Mouse (Mus musculus): Measurements from ENCODE around the gene AI837181. TPM values are rescaled to one million over a fixed set of nuclear protein-coding genes. Genes with fewer than 3 reads are reported as not detected.
"Not testable (repeated sequence)": the region's sequence is repeated elsewhere in the genome, so short reads cannot be mapped to it uniquely, and the experiment has no call there.

Gene AI837181
- total and polyA plus RNA-seq, 3 experiments, result 10.2 to 59.5 (median 29.8) TPM

DNA sequence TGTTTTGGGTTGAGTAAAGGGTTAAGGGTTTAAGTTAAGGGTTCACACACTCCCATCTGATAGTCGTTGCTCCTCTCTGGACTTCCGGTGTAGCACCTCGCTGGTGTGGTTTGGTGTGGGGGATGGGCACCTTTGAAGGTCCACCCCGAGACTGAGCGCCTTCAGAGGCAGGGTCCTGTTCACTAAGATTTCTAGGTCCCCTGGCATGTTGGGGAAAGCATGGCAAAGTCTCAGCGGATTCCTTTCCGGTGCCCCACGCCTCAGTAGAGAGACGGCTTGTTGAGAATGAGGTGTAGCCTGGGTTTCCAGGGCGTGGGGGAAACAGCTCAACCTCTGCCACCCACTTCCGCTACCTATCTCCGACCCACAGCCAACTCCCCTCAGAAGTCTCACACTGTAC is 35.3 kb upstream of the AI837181 start:
- H3K36me3 ChIP-seq (replicated peaks), result peaks cover 45% of the 10 kb centered on the region
- H3K27me3 ChIP-seq (ENCODE audit: insufficient read depth, low read length), result no peaks in the 10 kb centered on the region
- DNase-seq (ENCODE audit: low spot score) (peak; percentile 88), ATAC-seq (ENCODE audit: extremely low read depth, insufficient number of reproducible peaks, low FRiP score, poor library complexity, severe bottlenecking) (peak; percentile 43)
- H3K4me3 ChIP-seq (ENCODE audit: low read depth, low read length), result peak overlapping the region; percentile 96
- TF ChIP-seq GATA2 (IDR thresholded peaks at IDR 0.05; ENCODE audit: borderline replicate concordance, low read depth, low read length), result no peak
- no peak for TF ChIP-seq POLR2AphosphoS5 (IDR thresholded peaks at IDR 0.05; ENCODE audit: insufficient replicate concordance, low read depth, low read length)
- TF ChIP-seq CTCF (IDR thresholded peaks at IDR 0.05; ENCODE audit: low read depth, low read length), result no peak
- TF ChIP-seq GATA1 (IDR thresholded peaks at IDR 0.05; ENCODE audit: borderline replicate concordance, low read length), result no peak
- TF ChIP-seq TAL1 (conservative IDR thresholded peaks at IDR 0.05; ENCODE audit: low read depth, low read length), result no peak
- no peaks in the 10 kb centered on the region for H3K9me3 ChIP-seq (replicated peaks)
- peaks cover 52% of the 10 kb centered on the region for H3K4me1 ChIP-seq (ENCODE audit: insufficient read depth, low read depth, low read length)

GRCm38 (mm10) chr19:5390416-5390815 is 34.5 kb upstream of the AI837181 start:
- TF ChIP-seq POLR2AphosphoS5 (IDR thresholded peaks at IDR 0.05; ENCODE audit: insufficient replicate concordance, low read depth, low read length) (no peak), CTCF (IDR thresholded peaks at IDR 0.05; ENCODE audit: low read depth, low read length) (no peak), GATA2 (IDR thresholded peaks at IDR 0.05; ENCODE audit: borderline replicate concordance, low read depth, low read length) (no peak)
- Histone ChIP-seq H3K36me3 (replicated peaks) (peaks cover 37% of the 10 kb centered on the region), H3K4me1 (ENCODE audit: insufficient read depth, low read depth, low read length) (peaks cover 50% of the 10 kb centered on the region), H3K4me3 (ENCODE audit: low read depth, low read length) (peak overlapping the region; percentile 96), H3K27me3 (ENCODE audit: insufficient read depth, low read length) (no peaks in the 10 kb centered on the region), H3K9me3 (replicated peaks) (no peaks in the 10 kb centered on the region)
- DNase-seq (ENCODE audit: low spot score), result no peak
- no peak for ATAC-seq (ENCODE audit: extremely low read depth, insufficient number of reproducible peaks, low FRiP score, poor library complexity, severe bottlenecking)

DNA sequence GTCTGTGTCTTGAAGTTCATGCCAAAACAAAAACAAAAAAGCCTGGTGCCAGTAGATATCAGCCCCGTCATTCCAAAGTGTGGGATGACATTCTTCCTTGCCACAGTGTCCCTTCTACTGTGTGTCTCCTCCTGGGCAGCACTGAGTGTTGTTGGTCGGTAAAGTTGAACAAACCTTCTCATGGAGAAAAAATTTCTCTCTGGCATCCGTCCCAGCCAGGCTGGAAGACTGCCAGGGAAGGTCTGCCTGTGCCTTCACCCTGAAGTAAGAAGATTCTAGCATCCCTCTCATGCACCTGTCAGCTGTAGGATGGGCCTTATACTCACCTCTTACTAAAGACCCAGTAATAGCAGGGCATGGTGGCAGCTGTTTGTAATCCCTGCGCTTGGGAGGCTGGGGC is 32.1 kb upstream of the AI837181 start:
- no peaks in the 10 kb centered on the region for H3K9me3 ChIP-seq (replicated peaks)
- TF ChIP-seq CTCF (IDR thresholded peaks at IDR 0.05; ENCODE audit: low read depth, low read length) (no peak), TAL1 (conservative IDR thresholded peaks at IDR 0.05; ENCODE audit: low read depth, low read length) (no peak), GATA1 (IDR thresholded peaks at IDR 0.05; ENCODE audit: borderline replicate concordance, low read length) (no peak), GATA2 (IDR thresholded peaks at IDR 0.05; ENCODE audit: borderline replicate concordance, low read depth, low read length) (no peak), POLR2AphosphoS5 (IDR thresholded peaks at IDR 0.05; ENCODE audit: insufficient replicate concordance, low read depth, low read length) (no peak)
- DNase-seq (ENCODE audit: low spot score), result no peak
- H3K27me3 ChIP-seq (ENCODE audit: insufficient read depth, low read length), result 0 out of 2 replicates have a peak, but pooled peaks cover 2% of the 10 kb centered on the region
- peaks cover 28% of the 10 kb centered on the region for H3K4me1 ChIP-seq (ENCODE audit: insufficient read depth, low read depth, low read length)
- H3K36me3 ChIP-seq (replicated peaks), result peaks cover 19% of the 10 kb centered on the region
- no peak for ATAC-seq (ENCODE audit: extremely low read depth, insufficient number of reproducible peaks, low FRiP score, poor library complexity, severe bottlenecking)
- H3K4me3 ChIP-seq (ENCODE audit: low read depth, low read length), result no peak overlapping the region

DNA sequence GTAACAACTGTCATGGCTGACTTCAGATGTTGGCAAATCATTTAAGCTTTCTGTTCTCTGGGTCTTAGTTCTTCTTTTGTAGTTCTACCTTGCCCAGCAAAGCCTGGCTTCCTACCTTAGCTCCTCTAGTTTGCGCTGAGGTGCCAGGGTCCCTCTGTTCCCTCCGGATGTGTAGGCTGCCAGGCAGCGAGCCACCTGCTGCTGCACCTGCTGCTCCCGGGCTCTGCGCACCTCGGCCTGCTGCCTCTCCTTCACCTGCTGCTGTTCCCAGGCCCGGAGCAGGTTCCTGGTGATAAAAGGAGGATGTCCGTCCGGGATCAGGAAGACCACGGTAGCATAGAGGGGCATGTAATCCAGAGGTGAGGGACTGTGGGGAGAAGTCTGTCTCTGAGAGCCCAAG is 30.8 kb upstream of the AI837181 start:
- peaks cover 27% of the 10 kb centered on the region for H3K4me1 ChIP-seq (ENCODE audit: insufficient read depth, low read depth, low read length)
- ATAC-seq (ENCODE audit: extremely low read depth, insufficient number of reproducible peaks, low FRiP score, poor library complexity, severe bottlenecking) (no peak), DNase-seq (ENCODE audit: low spot score) (no peak)
- peaks cover 19% of the 10 kb centered on the region for H3K36me3 ChIP-seq (replicated peaks)
- 0 out of 2 replicates have a peak, but pooled peaks cover 2% of the 10 kb centered on the region for H3K27me3 ChIP-seq (ENCODE audit: insufficient read depth, low read length)
- H3K4me3 ChIP-seq (ENCODE audit: low read depth, low read length), result no peak overlapping the region
- H3K9me3 ChIP-seq (replicated peaks), result no peaks in the 10 kb centered on the region
- no peak for TF ChIP-seq GATA1 (IDR thresholded peaks at IDR 0.05; ENCODE audit: borderline replicate concordance, low read length)

DNA sequence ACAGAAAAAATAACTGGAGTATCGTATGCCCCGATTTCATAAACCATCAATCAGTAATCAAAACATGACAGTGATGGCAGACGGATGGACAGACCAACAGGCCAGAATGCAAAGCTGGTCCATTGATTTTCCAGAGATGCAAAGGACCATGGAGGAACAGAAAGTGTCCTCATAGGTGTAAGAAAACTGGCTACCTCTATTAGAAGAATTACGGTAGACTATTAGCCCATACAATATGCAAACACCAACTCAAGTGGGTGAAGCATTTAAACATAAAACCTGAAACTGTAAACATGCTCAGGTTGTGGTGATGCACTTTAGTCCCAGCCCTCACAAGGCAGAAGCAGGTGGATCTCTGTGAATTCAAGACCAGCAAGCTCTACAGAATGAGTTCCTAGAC is 29.6 kb upstream of the AI837181 start:
- Histone ChIP-seq H3K4me3 (ENCODE audit: low read depth, low read length) (no peak overlapping the region), H3K36me3 (replicated peaks) (peaks cover 17% of the 10 kb centered on the region), H3K27me3 (ENCODE audit: insufficient read depth, low read length) (0 out of 2 replicates have a peak, but pooled peaks cover 7% of the 10 kb centered on the region), H3K4me1 (ENCODE audit: insufficient read depth, low read depth, low read length) (peaks cover 22% of the 10 kb centered on the region), H3K9me3 (replicated peaks) (no peaks in the 10 kb centered on the region)
- ATAC-seq (ENCODE audit: extremely low read depth, insufficient number of reproducible peaks, low FRiP score, poor library complexity, severe bottlenecking) (no peak), DNase-seq (ENCODE audit: low spot score) (no peak)
- no peak for TF ChIP-seq CTCF (IDR thresholded peaks at IDR 0.05; ENCODE audit: low read depth, low read length)
- TF ChIP-seq POLR2AphosphoS5 (IDR thresholded peaks at IDR 0.05; ENCODE audit: insufficient replicate concordance, low read depth, low read length), result no peak
- no peak for TF ChIP-seq GATA1 (IDR thresholded peaks at IDR 0.05; ENCODE audit: borderline replicate concordance, low read length)
- TF ChIP-seq TAL1 (conservative IDR thresholded peaks at IDR 0.05; ENCODE audit: low read depth, low read length), result no peak
- no peak for TF ChIP-seq GATA2 (IDR thresholded peaks at IDR 0.05; ENCODE audit: borderline replicate concordance, low read depth, low read length)

DNA sequence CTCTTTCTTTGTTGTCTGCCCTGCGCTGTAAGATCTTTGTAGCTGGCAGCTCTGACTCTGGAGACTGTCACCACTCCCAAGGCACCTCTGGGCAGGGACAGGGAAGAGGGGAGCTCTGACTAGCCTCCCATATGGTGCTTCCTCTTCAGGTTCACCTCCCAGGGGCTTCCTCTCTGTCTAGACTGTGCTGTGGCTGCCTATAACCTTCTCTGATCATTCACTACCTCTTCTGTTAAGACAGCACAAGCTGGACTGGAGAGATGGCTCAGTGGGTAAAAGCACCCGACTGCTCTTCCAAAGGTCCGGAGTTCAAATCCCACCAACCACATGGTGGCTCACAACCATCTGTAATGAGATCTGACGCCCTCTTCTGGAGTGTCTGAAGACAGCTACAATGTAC is 23.9 kb upstream of the AI837181 start:
- not testable (repeated sequence) for ATAC-seq (ENCODE audit: extremely low read depth, insufficient number of reproducible peaks, low FRiP score, poor library complexity, severe bottlenecking); H3K9me3 ChIP-seq (replicated peaks); H3K4me3 ChIP-seq (ENCODE audit: low read depth, low read length); H3K36me3 ChIP-seq (replicated peaks); DNase-seq (ENCODE audit: low spot score)
- H3K27me3 ChIP-seq (ENCODE audit: insufficient read depth, low read length), result peaks cover 15% of the 10 kb centered on the region; the same call in 1 of the 2 replicates
- peaks cover 22% of the 10 kb centered on the region for H3K4me1 ChIP-seq (ENCODE audit: insufficient read depth, low read depth, low read length)

- DNase-seq (ENCODE audit: low spot score) (no peak), ATAC-seq (ENCODE audit: extremely low read depth, insufficient number of reproducible peaks, low FRiP score, poor library complexity, severe bottlenecking) (no peak)
- Histone ChIP-seq H3K4me1 (ENCODE audit: insufficient read depth, low read depth, low read length) (peaks cover 27% of the 10 kb centered on the region), H3K36me3 (replicated peaks) (no peaks in the 10 kb centered on the region), H3K4me3 (ENCODE audit: low read depth, low read length) (no peak within 1 kb of the TSS), H3K27me3 (ENCODE audit: insufficient read depth, low read length) (peaks cover 15% of the 10 kb centered on the region; the same call in 1 of the 2 replicates), H3K9me3 (replicated peaks) (no peaks in the 10 kb centered on the region)
- TF ChIP-seq GATA2 (IDR thresholded peaks at IDR 0.05; ENCODE audit: borderline replicate concordance, low read depth, low read length) (no peak), TAL1 (conservative IDR thresholded peaks at IDR 0.05; ENCODE audit: low read depth, low read length) (no peak), GATA1 (IDR thresholded peaks at IDR 0.05; ENCODE audit: borderline replicate concordance, low read length) (no peak), CTCF (IDR thresholded peaks at IDR 0.05; ENCODE audit: low read depth, low read length) (no peak), POLR2AphosphoS5 (IDR thresholded peaks at IDR 0.05; ENCODE audit: insufficient replicate concordance, low read depth, low read length) (no peak)
Observed at GRCm38 (mm10) chr19:5402293-5402692, 22.7 kb upstream of the AI837181 start, which contains the start of gene Tsga10ip. TSS of gene Tsga10ip (minus strand) at chr19:5402526.
